In the genomic region with DNA sequence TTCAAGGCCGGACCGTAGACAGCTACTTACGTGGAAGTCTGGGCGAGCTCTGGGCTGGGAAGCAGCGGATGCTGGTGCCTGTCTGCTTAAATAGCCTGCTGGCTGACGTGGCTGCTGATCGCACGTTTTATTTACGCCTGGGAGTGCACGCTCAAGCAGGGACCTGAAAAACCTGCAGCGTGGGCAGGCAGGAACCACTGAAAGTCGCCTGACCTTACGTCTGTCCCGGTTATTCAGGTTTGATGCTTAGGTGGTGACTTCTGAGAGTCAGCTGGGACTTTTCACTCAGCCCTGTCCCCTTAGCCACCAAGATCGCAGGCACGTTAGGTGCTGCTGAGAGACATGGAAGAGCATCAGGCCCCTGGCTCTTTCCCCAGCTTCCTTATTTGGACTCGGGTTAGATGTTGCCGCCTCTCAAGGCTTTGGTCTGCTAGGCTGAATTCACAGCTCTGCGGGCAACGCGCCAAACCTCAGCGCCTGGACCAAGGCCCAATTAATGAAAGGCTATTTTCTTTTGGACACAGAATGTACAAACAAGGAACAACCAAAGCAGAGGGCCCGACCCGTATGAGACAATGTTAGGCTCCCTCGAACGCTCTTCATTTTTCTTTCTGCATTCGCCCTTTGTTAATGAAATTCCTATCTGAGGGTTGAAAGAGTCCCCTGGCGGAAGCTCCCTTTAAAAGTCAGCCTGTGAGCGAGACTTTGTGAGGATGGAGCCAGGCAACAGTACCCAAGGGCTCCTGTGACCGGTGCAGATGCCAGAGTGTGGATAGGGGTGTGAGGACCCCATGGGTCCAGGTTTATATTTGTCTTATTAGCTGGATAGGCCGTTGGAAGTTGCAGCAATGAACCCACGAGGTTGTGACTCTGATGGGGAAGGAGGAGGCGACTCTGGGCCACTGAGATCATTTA, we compare ENCODE assay signal across 8 mouse cellular contexts. TPM values are rescaled to one million over a fixed set of nuclear protein-coding genes. Genes with fewer than 3 reads are reported as not detected.
DNase-seq lines count a peak whose midpoint lies in the region; ATAC-seq and TF ChIP-seq lines count a peak whose summit lies in the region.

A gene (minus strand): TSS at position 305 of the 915 bp plus-strand sequence.

- no peaks in the 10 kb centered on the region for H3K9me3 ChIP-seq in hindbrain, embryonic 11.5 days (ENCODE audit: control insufficient read depth, low read length)
- H3K9me3 ChIP-seq in stomach, embryonic 15.5 days, result no peaks in the 10 kb centered on the region

- no peaks in the 10 kb centered on the region for H3K36me3 ChIP-seq in hindbrain, embryonic 11.5 days (ENCODE audit: control insufficient read depth, insufficient read depth, low read length)
- H3K36me3 ChIP-seq in stomach, embryonic 15.5 days, result no peaks in the 10 kb centered on the region

- ATAC-seq in hindbrain, embryonic 11.5 days (ENCODE audit: low FRiP score), result no peak; the same call in 1 of the 2 replicates
- peak; percentile 53; the same call in 1 of the 2 replicates for ATAC-seq in stomach, embryonic 15.5 days (ENCODE audit: insufficient read depth, low FRiP score, low read depth)

- H3K4me2 ChIP-seq in hindbrain, embryonic 11.5 days (replicated peaks; ENCODE audit: low read depth, low read length), result no peak within 1 kb of the TSS
- H3K4me2 ChIP-seq in stomach, embryonic 15.5 days, result peak within 1 kb of the TSS; percentile 42

- H3K4me1 ChIP-seq in hindbrain, embryonic 11.5 days (replicated peaks; ENCODE audit: control insufficient read depth, insufficient read depth, low read length), result no peaks in the 10 kb centered on the region
- peaks cover 5% of the 10 kb centered on the region; the same call in 1 of the 2 replicates for H3K4me1 ChIP-seq in stomach, embryonic 15.5 days

- no peaks in the 10 kb centered on the region for H3K27me3 ChIP-seq in hindbrain, embryonic 11.5 days (ENCODE audit: control insufficient read depth, insufficient read depth, low read length)
- no peaks in the 10 kb centered on the region for H3K27me3 ChIP-seq in stomach, embryonic 15.5 days (replicated peaks)

- intact Hi-C loops in gastrocnemius, adult 2 months (cut with DNase I), result loop anchor here (2.0 kb wide), 1 partner anchor 20 kb away; no protein-coding TSS in a partner anchor

- H3K4me3 ChIP-seq in gastrocnemius, adult 2 months, result peak within 1 kb of the TSS; percentile 37
- H3K4me3 ChIP-seq in hindbrain, embryonic 11.5 days (ENCODE audit: low read depth, low read length), result no peak within 1 kb of the TSS
- H3K4me3 ChIP-seq in layer of hippocampus, adult 2 months, result peak within 1 kb of the TSS; percentile 11; the same call in 1 of the 2 replicates
- no peak within 1 kb of the TSS for H3K4me3 ChIP-seq in stomach, embryonic 15.5 days (replicated peaks)

- peak within 1 kb of the TSS; percentile 43; the same call in 1 of the 2 replicates for H3K27ac ChIP-seq in gastrocnemius, adult 2 months
- no peak within 1 kb of the TSS for H3K27ac ChIP-seq in hindbrain, embryonic 11.5 days (ENCODE audit: low read depth, low read length)
- no peak within 1 kb of the TSS for H3K27ac ChIP-seq in layer of hippocampus, adult 2 months
- peak within 1 kb of the TSS; percentile 40 for H3K27ac ChIP-seq in stomach, embryonic 15.5 days

- H3K9ac ChIP-seq in hindbrain, embryonic 11.5 days (ENCODE audit: low read depth, low read length), result no peak within 1 kb of the TSS
- no peak within 1 kb of the TSS for H3K9ac ChIP-seq in stomach, embryonic 15.5 days

- no peak for TF ChIP-seq CTCF in gastrocnemius, adult 2 months (IDR thresholded peaks at IDR 0.05)
- no peak for TF ChIP-seq CTCF in layer of hippocampus, adult 2 months (conservative IDR thresholded peaks at IDR 0.05)

- WGBS in hindbrain, embryonic 11.5 days, result 45% methylated on average over 33 of the region's 33 CpGs
- 32% methylated on average over 33 of the region's 33 CpGs for WGBS in stomach, embryonic 15.5 days

- DNase-seq in Muller cell, postnatal 12 days (ENCODE audit: inconsistent ontology term), result peak; percentile 97
- DNase-seq in cerebellum, adult 9-10 months, result peak; percentile 58
- peak; percentile 75 for DNase-seq in gastrocnemius, adult 2 months
- DNase-seq in hindbrain, embryonic 11.5 days (ENCODE audit: low spot score), result peak; percentile 37
- peak; percentile 55 to 62 for DNase-seq in layer of hippocampus, adult 2 months (ENCODE audit: low spot score in 2 of 2)
- DNase-seq in lung, postnatal 36 days, result peak; percentile 94
- no peak for DNase-seq in thymus, postnatal 10 days (ENCODE audit: low spot score in 2 of 2)

RNA-seq across cellular contexts. Expression of the gene that starts here (rescaled TPM):
- 1 to 10 TPM; 2.2 to 5.4 TPM for total RNA-seq in gastrocnemius, adult 2 months (2021)
- polyA plus RNA-seq in hindbrain, embryonic 11.5 days (2014; fragmentation: Nextera tagmentation; extraction: Ambion mirVana), result 0.68 and 0.83 TPM in 2 replicates
- 10 to 100 TPM; 81.8 to 81.9 TPM for total RNA-seq in layer of hippocampus, adult 2 months (2021)
- polyA plus RNA-seq in stomach, embryonic 15.5 days (2015; fragmentation: Nextera tagmentation; extraction: Ambion mirVana), result 2.1 and 3.5 TPM in 2 replicates

Comparison
In these comparisons a context has a peak if more than half of its experiments do, and no peak if none do; other contexts are left out.
1. RNA of the gene that starts here (total RNA-seq): 81.8 to 81.9 TPM in layer of hippocampus, adult 2 months; 2.2 to 5.4 TPM in gastrocnemius, adult 2 months; every median in the first group is over 10 times any median in the second.
2. Peak in DNase-seq in hindbrain, embryonic 11.5 days; RNA of the gene not detected or under 1 TPM.
3. DNase-seq: peak in Muller cell, postnatal 12 days (single experiment), cerebellum, adult 9-10 months (single experiment), gastrocnemius, adult 2 months (single experiment), layer of hippocampus, adult 2 months (2 of 2) and lung, postnatal 36 days (single experiment); none in thymus, postnatal 10 days (0 of 2).
4. H3K27ac ChIP-seq: peak in gastrocnemius, adult 2 months (single experiment) and stomach, embryonic 15.5 days (single experiment); none in hindbrain, embryonic 11.5 days (single experiment) and layer of hippocampus, adult 2 months (single experiment).
5. H3K4me3 ChIP-seq: peak in gastrocnemius, adult 2 months (single experiment) and layer of hippocampus, adult 2 months (single experiment); none in hindbrain, embryonic 11.5 days (single experiment) and stomach, embryonic 15.5 days (single experiment).